Mouse (Mus musculus) neural tube, embryonic 14.5 days (tissue): ENCODE measurements around the gene Dlg2. TPM values are rescaled to one million over a fixed set of nuclear protein-coding genes. Genes with fewer than 3 reads are reported as not detected.

Source experiments
- ATAC-seq: fragments of 200-750 bp; cut with Nextera tagmentation; 2 replicates; pipeline ENCODE4 v1.8.0; 2017; ENCODE audit warnings: low read depth, mild to moderate bottlenecking, moderate TSS enrichment, moderate library complexity
- H3K27ac ChIP-seq: fragments of 300-500 bp; sonication (generic); 2 replicates; pipeline ENCODE4 v1.5.1; 2014; ENCODE audit warnings: low read depth, mild to moderate bottlenecking, control low read depth, low read length, moderate library complexity, mixed read lengths
- H3K27me3 ChIP-seq: fragments of 300-500 bp; sonication (generic); 2 replicates; pipeline ENCODE4 v1.6.1; 2014; ENCODE audit warnings: low read length; ENCODE audit not compliant: control insufficient read depth, insufficient read depth
- H3K36me3 ChIP-seq: fragments of 300-500 bp; sonication (generic); 2 replicates; pipeline ENCODE4 v1.6.1; 2014; ENCODE audit warnings: low read length, mixed read lengths; ENCODE audit not compliant: control insufficient read depth, insufficient read depth
- H3K4me1 ChIP-seq: fragments of 300-500 bp; sonication (generic); 2 replicates; pipeline ENCODE4 v1.6.1; 2014; ENCODE audit warnings: low read length; ENCODE audit not compliant: control insufficient read depth, insufficient read depth
- H3K4me2 ChIP-seq: fragments of 300-500 bp; sonication (generic); 2 replicates; pipeline ENCODE4 v1.6.1; 2014; ENCODE audit warnings: mild to moderate bottlenecking, low read depth, low read length, control low read depth
- H3K4me3 ChIP-seq: fragments of 300-500 bp; sonication (generic); 2 replicates; pipeline ENCODE4 v1.5.1; 2014; ENCODE audit warnings: low read depth, low read length, control low read depth, mixed read lengths
- H3K9ac ChIP-seq: fragments of 300-500 bp; sonication (generic); replicated peaks from 2 replicates; pipeline ENCODE4 v1.6.1; 2014; ENCODE audit warnings: low read depth, mild to moderate bottlenecking, control low read depth, low read length, mixed read lengths
- H3K9me3 ChIP-seq: fragments of 300-500 bp; sonication (generic); 2 replicates; pipeline ENCODE4 v1.6.1; 2016; ENCODE audit warnings: low read length; ENCODE audit not compliant: control insufficient read depth
- WGBS: fragments of 180-500 bp; shearing (Covaris S2); extraction: QIAGEN DNeasy Blood & Tissue Kit; methylation state at CpG from one replicate; pipeline ENCODE4 v1.1.7; 2014; 5-methylcytosine and 5-hydroxymethylcytosine counted together
- polyA plus RNA-seq: library from polyadenylated mRNA; unstranded; fragments of >200 nt; fragmentation: Nextera tagmentation; extraction: Ambion mirVana; gene quantifications from 2 replicates; pipeline ENCODE4 v1.2.1, GENCODE M21; 2014

Dlg2 gene
- polyA plus RNA-seq, 1 experiment from 2014 or later = 48.0 TPM

- no peak overlapping the region for H3K27ac ChIP-seq
- whole genome bisulfite sequencing = 88% methylated on average over 2 of the region's 2 CpGs
- no peaks in the 10 kb centered on the region for H3K9me3 ChIP-seq
- H3K27me3 ChIP-seq = no peaks in the 10 kb centered on the region
- ATAC-seq = no peak
- no peak overlapping the region for H3K4me3 ChIP-seq
- no peak overlapping the region for H3K4me2 ChIP-seq
- H3K9ac ChIP-seq = no peak overlapping the region
- H3K36me3 ChIP-seq = no peaks in the 10 kb centered on the region
- H3K4me1 ChIP-seq = no peaks in the 10 kb centered on the region
These were observed 6.1 kb downstream of the Dlg2 start for GRCm38 (mm10) chr7:90482607-90483006.

- Histone ChIP-seq H3K27ac (no peak overlapping the region), H3K9me3 (no peaks in the 10 kb centered on the region), H3K27me3 (no peaks in the 10 kb centered on the region), H3K36me3 (no peaks in the 10 kb centered on the region), H3K4me1 (no peaks in the 10 kb centered on the region), H3K4me3 (no peak overlapping the region), H3K4me2 (no peak overlapping the region), H3K9ac (no peak overlapping the region)
- WGBS = 74% methylated on average over 3 of the region's 3 CpGs
- ATAC-seq = no peak
These were observed 31.7 kb downstream of the Dlg2 start for GRCm38 (mm10) chr7:90508124-90508523.

DNA sequence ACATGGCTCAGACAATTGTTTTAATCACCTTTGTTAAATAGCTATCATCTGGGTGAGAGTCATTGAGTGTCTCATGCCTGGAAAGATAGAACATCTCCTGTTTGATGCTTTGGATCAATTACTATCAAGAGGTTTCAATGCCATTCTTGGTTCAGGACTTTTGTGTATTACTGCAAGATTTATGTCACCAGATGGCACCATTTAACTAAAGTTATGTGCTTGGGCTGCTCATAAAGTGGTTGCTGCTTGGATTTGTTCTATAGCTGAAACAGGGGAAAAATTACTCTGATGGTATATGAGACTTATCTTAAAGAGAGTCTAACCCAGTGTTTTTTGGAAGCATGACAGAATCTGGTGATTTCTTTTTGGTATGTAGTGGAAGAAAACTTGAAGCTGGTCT lies 35.8 kb downstream of the Dlg2 start:
- H3K27ac ChIP-seq = no peak overlapping the region
- no peak overlapping the region for H3K4me2 ChIP-seq
- no peaks in the 10 kb centered on the region for H3K27me3 ChIP-seq
- H3K9me3 ChIP-seq = no peaks in the 10 kb centered on the region
- no peak; the same call in 1 of the 2 replicates for ATAC-seq
- no peaks in the 10 kb centered on the region for H3K4me1 ChIP-seq
- no peaks in the 10 kb centered on the region for H3K36me3 ChIP-seq
- no peak overlapping the region for H3K9ac ChIP-seq
- no peak overlapping the region for H3K4me3 ChIP-seq

- Histone ChIP-seq H3K27ac (no peak overlapping the region), H3K27me3 (no peaks in the 10 kb centered on the region)
- no peak for ATAC-seq
These were observed 63.3 kb downstream of the Dlg2 start for GRCm38 (mm10) chr7:90539481-90540402.

DNA sequence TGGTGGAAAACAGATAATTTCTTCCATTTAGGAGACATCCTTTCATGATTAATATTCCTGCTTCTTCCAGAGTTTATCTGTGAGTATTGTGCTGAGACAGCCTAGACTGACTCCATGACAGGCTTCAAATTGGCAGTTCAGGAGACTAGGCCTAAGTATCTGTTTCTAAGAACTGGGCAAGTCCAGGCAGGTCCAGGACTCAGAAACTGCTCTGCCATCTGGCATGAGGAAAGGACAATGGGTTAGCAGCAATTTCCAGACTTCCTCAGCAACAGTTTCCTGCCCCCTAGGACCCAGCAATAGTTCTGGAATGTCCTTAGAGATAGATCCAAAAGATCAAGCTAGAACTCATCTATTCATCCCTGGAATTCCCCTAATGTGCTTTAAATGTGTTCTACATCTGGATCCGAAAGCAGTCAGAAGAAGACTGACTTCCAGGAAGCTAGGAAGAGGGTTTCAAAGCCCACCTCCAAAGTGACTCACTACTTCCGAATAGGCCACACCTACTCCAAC lies 64.4 kb downstream of the Dlg2 start:
- H3K4me2 ChIP-seq = no peak overlapping the region
- no peaks in the 10 kb centered on the region for H3K27me3 ChIP-seq
- H3K9ac ChIP-seq = no peak overlapping the region
- no peak overlapping the region for H3K4me3 ChIP-seq
- no peaks in the 10 kb centered on the region for H3K4me1 ChIP-seq
- H3K27ac ChIP-seq = no peak overlapping the region
- H3K9me3 ChIP-seq = no peaks in the 10 kb centered on the region
- 91% methylated on average over 2 of the region's 2 CpGs for WGBS
- ATAC-seq = no peak
- H3K36me3 ChIP-seq = no peaks in the 10 kb centered on the region

More at GRCm38 (mm10) chr7:90539481-90540402, 63.3 kb downstream of the Dlg2 start:
- H3K9me3 ChIP-seq = no peaks in the 10 kb centered on the region
- no peak overlapping the region for H3K9ac ChIP-seq
- H3K4me2 ChIP-seq = no peak overlapping the region
- H3K36me3 ChIP-seq = no peaks in the 10 kb centered on the region
- no peaks in the 10 kb centered on the region for H3K4me1 ChIP-seq
- no peak overlapping the region for H3K4me3 ChIP-seq
- 61% methylated on average over 9 of the region's 9 CpGs for WGBS

GRCm38 (mm10) chr7:90553399-90553798 lies 76.9 kb downstream of the Dlg2 start:
- no peak for ATAC-seq
- Histone ChIP-seq H3K4me2 (no peak overlapping the region), H3K9ac (no peak overlapping the region), H3K9me3 (no peaks in the 10 kb centered on the region), H3K4me1 (no peaks in the 10 kb centered on the region), H3K27me3 (no peaks in the 10 kb centered on the region), H3K4me3 (no peak overlapping the region), H3K27ac (no peak overlapping the region), H3K36me3 (no peaks in the 10 kb centered on the region)
- WGBS = 87% methylated on average over 6 of the region's 6 CpGs

- Histone ChIP-seq H3K4me2 (no peak overlapping the region), H3K36me3 (no peaks in the 10 kb centered on the region), H3K27ac (no peak overlapping the region), H3K27me3 (no peaks in the 10 kb centered on the region), H3K4me1 (no peaks in the 10 kb centered on the region), H3K9ac (no peak overlapping the region), H3K9me3 (no peaks in the 10 kb centered on the region), H3K4me3 (no peak overlapping the region)
- no peak for ATAC-seq
- 70% methylated on average over 2 of the region's 2 CpGs for WGBS
These were observed 77.9 kb downstream of the Dlg2 start for GRCm38 (mm10) chr7:90554421-90554820.

DNA sequence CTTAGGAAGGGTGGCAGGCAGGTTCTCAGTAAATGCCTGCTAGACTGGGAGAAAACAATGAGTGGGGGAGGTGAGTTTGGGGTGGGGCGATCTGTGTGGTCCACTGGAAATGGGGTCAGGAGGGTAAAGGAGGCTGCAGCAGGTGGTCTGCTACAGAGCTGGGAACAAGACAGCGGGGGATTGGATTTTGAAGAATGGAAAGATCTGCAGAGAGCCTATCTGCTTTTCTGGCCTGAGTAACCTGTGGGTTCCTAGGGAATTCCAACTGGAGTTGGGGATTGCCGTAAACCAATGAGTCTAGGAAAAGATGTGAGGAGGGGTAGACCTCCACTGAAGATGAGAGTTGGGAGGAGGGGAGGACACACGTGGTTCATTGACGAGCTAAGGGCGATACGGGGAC lies 92.7 kb downstream of the Dlg2 start:
- H3K9me3 ChIP-seq = no peaks in the 10 kb centered on the region
- H3K4me2 ChIP-seq = no peak overlapping the region
- no peaks in the 10 kb centered on the region for H3K4me1 ChIP-seq
- H3K27me3 ChIP-seq = no peaks in the 10 kb centered on the region
- H3K9ac ChIP-seq = no peak overlapping the region
- ATAC-seq = no peak
- H3K4me3 ChIP-seq = no peak overlapping the region
- H3K27ac ChIP-seq = no peak overlapping the region
- 16% methylated on average over 7 of the region's 7 CpGs for WGBS
- H3K36me3 ChIP-seq = no peaks in the 10 kb centered on the region

DNA sequence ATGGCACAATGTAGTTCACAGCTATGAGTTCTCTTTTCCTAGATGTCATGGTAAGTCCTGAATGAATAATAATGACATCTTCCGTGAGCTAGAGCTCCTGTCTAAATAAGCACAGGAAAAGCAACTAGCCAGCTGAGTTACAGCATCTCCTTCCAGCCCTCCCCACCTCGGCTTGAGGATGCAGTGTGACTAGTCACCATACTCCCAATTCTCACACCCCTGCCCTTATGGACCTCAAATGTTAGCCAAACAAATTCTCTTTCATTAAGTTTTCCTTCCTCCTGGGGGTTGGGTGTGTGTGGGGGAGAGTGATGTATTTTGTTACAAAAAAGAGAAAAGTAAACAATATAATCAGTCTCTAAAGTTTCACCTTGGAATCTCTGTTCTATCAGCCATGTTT lies 111.3 kb downstream of the Dlg2 start:
- H3K4me3 ChIP-seq = no peak overlapping the region
- no peaks in the 10 kb centered on the region for H3K36me3 ChIP-seq
- H3K9me3 ChIP-seq = no peaks in the 10 kb centered on the region
- 65% methylated on average over 2 of the region's 2 CpGs for WGBS
- H3K27ac ChIP-seq = no peak overlapping the region
- H3K4me1 ChIP-seq = no peaks in the 10 kb centered on the region
- no peak overlapping the region for H3K9ac ChIP-seq
- no peak overlapping the region for H3K4me2 ChIP-seq
- H3K27me3 ChIP-seq = no peaks in the 10 kb centered on the region
- no peak for ATAC-seq
